In the genomic region with DNA sequence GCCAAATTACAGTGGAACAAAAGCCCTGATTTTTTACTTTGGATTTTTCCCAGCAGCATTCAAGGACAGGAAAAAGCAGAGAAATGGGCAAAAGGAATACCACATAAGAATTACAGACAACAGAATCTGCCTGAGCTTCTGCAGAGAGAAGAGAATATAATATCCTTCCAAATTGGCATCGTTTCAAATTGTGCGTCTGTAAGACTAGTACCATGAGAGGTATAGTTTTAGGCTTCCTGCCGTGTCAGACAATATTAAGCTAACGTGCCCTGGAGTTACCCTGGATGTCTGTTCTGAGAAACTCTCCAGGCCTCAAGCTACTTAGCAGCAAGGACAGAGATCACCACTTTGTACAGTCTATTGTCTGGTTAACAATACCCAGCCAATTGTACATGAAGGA, we compare ENCODE assay signal across 24 mouse cellular contexts.
A peak's percentile ranks its signal among the peaks of the same experiment; 100 is the strongest.
DNase-seq lines count a peak whose midpoint lies in the region; ATAC-seq and TF ChIP-seq lines count a peak whose summit lies in the region.
"Had no signal": no experiment of that assay in that cellular context is flagged by ENCODE, and none has a peak within 500 bp of the region (broad histone marks: within the 10 kb centered on the region; RNA-seq: fewer than 3 reads in every experiment).

No protein-coding gene starts in this region.

- TF ChIP-seq POLR2A in limb, embryonic 14.5 days (IDR thresholded peaks at IDR 0.05; ENCODE audit: borderline replicate concordance, extremely low read depth, insufficient read depth, insufficient read length), result no peak

- no peaks in the 10 kb centered on the region for H3K9me3 ChIP-seq in forebrain, embryonic 13.5 days (replicated peaks)
- no peaks in the 10 kb centered on the region for H3K9me3 ChIP-seq in forebrain, embryonic 10.5 days
- no peaks in the 10 kb centered on the region for H3K9me3 ChIP-seq in limb, embryonic 14.5 days (ENCODE audit: control insufficient read depth, low read length)
- H3K9me3 ChIP-seq in limb, embryonic 10.5 days (replicated peaks), result no peaks in the 10 kb centered on the region
- H3K9me3 ChIP-seq in forebrain, postnatal 0 days (ENCODE audit: low read length), result no peaks in the 10 kb centered on the region
- H3K9me3 ChIP-seq: embryonic facial prominence, embryonic 15.5 days; hindbrain, embryonic 10.5 days; liver, embryonic 15.5 days; neural tube, embryonic 13.5 days had no signal

- H3K9ac ChIP-seq in forebrain, embryonic 13.5 days, result no peak overlapping the region
- H3K9ac ChIP-seq in limb, embryonic 14.5 days (ENCODE audit: low read depth, low read length, severe bottlenecking), result no peak overlapping the region
- H3K9ac ChIP-seq in forebrain, postnatal 0 days, result no peak overlapping the region
- H3K9ac ChIP-seq: embryonic facial prominence, embryonic 15.5 days; liver, embryonic 15.5 days; neural tube, embryonic 13.5 days had no signal

- no peak for TF ChIP-seq CTCF in forebrain, postnatal 0 days (IDR thresholded peaks at IDR 0.05; ENCODE audit: low read depth)

- DNase-seq in forebrain, embryonic 10.5 days (ENCODE audit: extremely low spot score, low spot score), result no peak
- peak; percentile 8 for DNase-seq in limb, embryonic 14.5 days (ENCODE audit: low spot score)
- no peak for DNase-seq in limb, embryonic 10.5 days (ENCODE audit: low spot score)
- DNase-seq in brain, adult 2 months (ENCODE audit: low read depth, low spot score), result peak; percentile 5
- DNase-seq in forebrain, postnatal 0 days, result peak; percentile 30
- DNase-seq in thymus, postnatal 4 days, result no peak
- DNase-seq: adrenal gland, postnatal 25 days; cerebellum, adult 2 months; cerebellum, postnatal 36 days; embryo, embryonic 11 days; gastrocnemius, postnatal 10 days; kidney, adult 18-20 months; kidney, postnatal 4 days; liver had no signal

- whole genome bisulfite sequencing in forebrain, embryonic 13.5 days, result 44% methylated on average over 4 of the region's 4 CpGs
- 80% methylated on average over 4 of the region's 4 CpGs for WGBS in forebrain, embryonic 10.5 days
- WGBS in limb, embryonic 14.5 days, result 26% methylated on average over 4 of the region's 4 CpGs
- 85% methylated on average over 4 of the region's 4 CpGs for WGBS in limb, embryonic 10.5 days
- WGBS in forebrain, postnatal 0 days, result 38% methylated on average over 4 of the region's 4 CpGs

- 0 out of 2 replicates have a peak, but pooled peaks have one; percentile 38 for ATAC-seq in forebrain, embryonic 13.5 days
- no peak for ATAC-seq in limb, embryonic 14.5 days (ENCODE audit: low FRiP score, low read depth)
- ATAC-seq in forebrain, postnatal 0 days, result no peak
- ATAC-seq: CD4-positive, CD25-positive, alpha-beta regulatory T cell, adult 4 months; inflammation-experienced regulatory T-cells, adult 6 months; lung, postnatal 0 days had no signal

- no peak overlapping the region for H3K4me2 ChIP-seq in forebrain, embryonic 13.5 days
- no peak overlapping the region for H3K4me2 ChIP-seq in limb, embryonic 14.5 days (replicated peaks; ENCODE audit: low read depth, low read length, severe bottlenecking)
- no peak overlapping the region for H3K4me2 ChIP-seq in forebrain, postnatal 0 days (ENCODE audit: low read depth)
- H3K4me2 ChIP-seq: embryonic facial prominence, embryonic 15.5 days; heart, embryonic 11.5 days; liver, embryonic 15.5 days; neural tube, embryonic 13.5 days had no signal

- H3K27me3 ChIP-seq in forebrain, embryonic 13.5 days, result no peaks in the 10 kb centered on the region
- H3K27me3 ChIP-seq in forebrain, embryonic 10.5 days (ENCODE audit: poor library complexity, severe bottlenecking), result no peaks in the 10 kb centered on the region
- no peaks in the 10 kb centered on the region for H3K27me3 ChIP-seq in limb, embryonic 14.5 days (ENCODE audit: control insufficient read depth, insufficient read depth, low read length)
- no peaks in the 10 kb centered on the region for H3K27me3 ChIP-seq in limb, embryonic 10.5 days (ENCODE audit: low read depth, poor library complexity, severe bottlenecking)
- no peaks in the 10 kb centered on the region for H3K27me3 ChIP-seq in forebrain, postnatal 0 days (ENCODE audit: insufficient read depth, low read length)
- H3K27me3 ChIP-seq: embryonic facial prominence, embryonic 15.5 days; liver, embryonic 15.5 days; neural tube, embryonic 13.5 days had no signal

- no peaks in the 10 kb centered on the region for H3K4me1 ChIP-seq in forebrain, embryonic 13.5 days
- H3K4me1 ChIP-seq in forebrain, embryonic 10.5 days, result no peaks in the 10 kb centered on the region
- no peaks in the 10 kb centered on the region for H3K4me1 ChIP-seq in limb, embryonic 14.5 days (ENCODE audit: control insufficient read depth, insufficient read depth, low read length)
- H3K4me1 ChIP-seq in limb, embryonic 10.5 days, result peaks cover 3% of the 10 kb centered on the region; the same call in 1 of the 2 replicates
- no peaks in the 10 kb centered on the region for H3K4me1 ChIP-seq in forebrain, postnatal 0 days (ENCODE audit: insufficient read depth)
- H3K4me1 ChIP-seq: embryonic facial prominence, embryonic 15.5 days; hindbrain, embryonic 10.5 days; liver, embryonic 15.5 days; neural tube, embryonic 13.5 days had no signal

- H3K36me3 ChIP-seq in forebrain, embryonic 13.5 days (ENCODE audit: poor library complexity, severe bottlenecking), result no peaks in the 10 kb centered on the region
- no peaks in the 10 kb centered on the region for H3K36me3 ChIP-seq in forebrain, embryonic 10.5 days (replicated peaks)
- H3K36me3 ChIP-seq in limb, embryonic 14.5 days (ENCODE audit: control insufficient read depth, insufficient read depth, low read length), result no peaks in the 10 kb centered on the region
- no peaks in the 10 kb centered on the region for H3K36me3 ChIP-seq in limb, embryonic 10.5 days
- no peaks in the 10 kb centered on the region for H3K36me3 ChIP-seq in forebrain, postnatal 0 days (ENCODE audit: insufficient read depth)
- H3K36me3 ChIP-seq: embryonic facial prominence, embryonic 15.5 days; hindbrain, embryonic 10.5 days; liver, embryonic 15.5 days; neural tube, embryonic 13.5 days had no signal

- no peak overlapping the region for H3K27ac ChIP-seq in forebrain, embryonic 13.5 days
- no peak overlapping the region for H3K27ac ChIP-seq in forebrain, embryonic 10.5 days
- no peak overlapping the region for H3K27ac ChIP-seq in limb, embryonic 14.5 days (replicated peaks; ENCODE audit: low read depth, low read length)
- no peak overlapping the region for H3K27ac ChIP-seq in limb, embryonic 10.5 days
- no peak overlapping the region for H3K27ac ChIP-seq in forebrain, postnatal 0 days (ENCODE audit: low read depth, low read length)
- H3K27ac ChIP-seq: embryonic facial prominence, embryonic 15.5 days; hindbrain, embryonic 10.5 days; liver, embryonic 15.5 days; macrophage; neural tube, embryonic 13.5 days had no signal

- no peak overlapping the region for H3K4me3 ChIP-seq in forebrain, embryonic 13.5 days
- H3K4me3 ChIP-seq in forebrain, embryonic 10.5 days, result no peak overlapping the region
- H3K4me3 ChIP-seq in limb, embryonic 14.5 days (replicated peaks; ENCODE audit: low read length), result no peak overlapping the region
- H3K4me3 ChIP-seq in limb, embryonic 10.5 days, result no peak overlapping the region
- no peak overlapping the region for H3K4me3 ChIP-seq in forebrain, postnatal 0 days (ENCODE audit: low read depth, low read length)
- H3K4me3 ChIP-seq: embryonic facial prominence, embryonic 15.5 days; hindbrain, embryonic 10.5 days; liver, embryonic 15.5 days; neural tube, embryonic 13.5 days had no signal

Comparison
In these comparisons a context has a peak if more than half of its experiments do, and no peak if none do; other contexts are left out.
1. DNase-seq: peak in limb, embryonic 14.5 days (single experiment), brain, adult 2 months (single experiment) and forebrain, postnatal 0 days (single experiment); none in forebrain, embryonic 10.5 days (single experiment), limb, embryonic 10.5 days (single experiment) and thymus, postnatal 4 days (single experiment).